Mouse (Mus musculus): ENCODE data around the gene Trabd2b.

Trabd2b gene

GRCm38 (mm10) chr4:114397625-114398024, 8.9 kb upstream of the Trabd2b start:
- in situ Hi-C loops (cut with MboI, MseI), result loop anchor here (5.0 kb wide), 1 partner anchor 35 kb away; no protein-coding TSS in a partner anchor

- in situ Hi-C loops (cut with MboI, MseI), result loop anchor here (5.0 kb wide), 1 partner anchor 32 kb away; no protein-coding TSS in a partner anchor
Observed at GRCm38 (mm10) chr4:114399821-114400220, 6.7 kb upstream of the Trabd2b start.

- in situ Hi-C loops (cut with MboI, MseI), result no loop called here
Observed at GRCm38 (mm10) chr4:114401993-114402731, 4.4 kb upstream of the Trabd2b start.

- in situ Hi-C loops (cut with MboI, MseI), result no loop called here
Observed at GRCm38 (mm10) chr4:114405682-114406354, 706 bp upstream of the Trabd2b start.

DNA sequence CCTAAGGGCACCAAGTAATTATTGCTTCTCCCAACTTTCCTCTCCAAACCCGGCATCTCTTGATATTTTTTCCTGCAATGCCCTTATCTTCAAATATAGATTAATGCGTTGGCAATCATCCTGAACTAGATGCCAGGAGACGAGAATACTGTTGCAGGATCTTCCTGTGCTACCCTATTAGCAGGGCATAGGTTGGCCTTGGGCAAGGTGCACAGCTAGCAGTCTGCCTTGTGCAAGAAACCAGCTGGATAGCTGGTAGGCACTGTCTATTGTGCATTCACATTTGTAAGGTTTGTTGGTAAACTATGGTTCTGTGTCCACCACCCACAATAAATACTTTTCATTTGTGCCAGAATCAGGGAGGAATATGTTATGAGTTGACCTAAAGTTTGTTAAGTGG, 992 bp downstream of the Trabd2b start:
- in situ Hi-C loops (cut with MboI, MseI), result no loop called here

GRCm38 (mm10) chr4:114408298-114408697, 1.8 kb downstream of the Trabd2b start:
- in situ Hi-C loops (cut with MboI, MseI), result no loop called here

DNA sequence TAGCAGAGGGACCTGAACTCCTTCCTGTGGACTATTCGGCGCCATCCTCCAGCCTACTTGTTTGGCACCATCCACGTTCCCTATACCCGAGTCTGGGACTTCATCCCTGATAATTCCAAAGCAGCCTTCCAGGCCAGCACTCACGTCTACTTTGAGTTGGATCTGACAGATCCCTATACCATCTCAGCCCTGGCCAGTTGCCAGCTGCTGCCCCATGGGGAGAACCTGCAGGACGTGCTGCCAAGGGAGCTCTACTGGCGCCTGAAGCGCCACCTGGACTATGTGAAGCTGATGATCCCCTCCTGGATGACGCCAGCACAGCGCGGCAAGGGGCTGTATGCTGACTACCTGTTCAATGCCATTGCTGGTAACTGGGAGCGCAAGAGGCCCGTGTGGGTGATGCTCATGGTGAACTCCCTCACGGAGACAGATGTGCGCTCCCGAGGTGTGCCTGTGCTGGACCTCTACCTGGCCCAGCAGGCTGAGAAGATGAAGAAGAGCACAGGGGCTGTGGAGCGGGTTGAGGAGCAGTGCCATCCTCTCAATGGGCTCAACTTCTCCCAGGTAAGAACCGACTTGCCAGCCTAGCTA, 2.5 kb downstream of the Trabd2b start:
- in situ Hi-C loops (cut with MboI, MseI), result no loop called here

DNA sequence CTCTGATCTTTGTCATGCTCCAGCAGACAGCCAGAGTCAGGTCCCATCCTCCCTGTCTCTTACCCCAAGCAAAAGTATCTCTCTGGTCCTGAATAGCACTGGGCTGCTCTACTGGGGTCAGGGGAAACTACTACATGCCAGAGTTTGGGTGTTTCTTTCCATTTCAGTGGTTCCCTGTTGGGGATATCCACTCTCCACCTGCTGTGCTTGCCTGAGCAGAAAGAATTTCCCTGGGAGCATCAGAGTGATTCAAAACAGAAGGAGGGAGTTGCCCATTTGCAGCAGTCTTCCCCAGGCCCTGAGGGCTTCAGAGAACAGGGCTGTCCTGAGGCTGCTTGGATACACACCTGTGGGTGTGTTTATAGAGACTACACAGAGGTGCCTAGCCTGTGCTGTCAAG, 3.0 kb downstream of the Trabd2b start:
- in situ Hi-C loops (cut with MboI, MseI), result no loop called here

GRCm38 (mm10) chr4:114410026-114410425, 3.5 kb downstream of the Trabd2b start:
- in situ Hi-C loops (cut with MboI, MseI), result no loop called here

DNA sequence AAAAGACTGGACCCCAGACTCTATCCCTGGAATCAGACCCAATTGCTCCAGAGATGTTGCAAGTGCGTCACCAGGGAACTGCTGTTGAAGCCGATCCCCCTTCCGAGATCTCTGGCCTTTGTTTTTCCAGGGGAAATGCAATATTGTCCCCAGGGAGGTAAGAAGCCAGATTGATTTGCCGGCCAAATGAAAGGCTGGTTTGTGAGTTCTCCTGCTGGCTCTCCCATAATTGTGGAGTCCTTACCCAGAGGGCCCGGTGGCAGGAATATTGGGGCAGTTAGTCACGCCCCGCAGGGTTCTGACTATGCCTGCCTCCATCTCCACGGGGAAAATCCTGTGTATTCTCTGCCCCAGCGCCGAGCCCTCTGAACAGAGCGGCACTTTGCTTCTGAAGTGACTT, 3.9 kb downstream of the Trabd2b start:
- in situ Hi-C loops (cut with MboI, MseI), result no loop called here

GRCm38 (mm10) chr4:114410958-114411661, 4.6 kb downstream of the Trabd2b start:
- in situ Hi-C loops (cut with MboI, MseI), result no loop called here

DNA sequence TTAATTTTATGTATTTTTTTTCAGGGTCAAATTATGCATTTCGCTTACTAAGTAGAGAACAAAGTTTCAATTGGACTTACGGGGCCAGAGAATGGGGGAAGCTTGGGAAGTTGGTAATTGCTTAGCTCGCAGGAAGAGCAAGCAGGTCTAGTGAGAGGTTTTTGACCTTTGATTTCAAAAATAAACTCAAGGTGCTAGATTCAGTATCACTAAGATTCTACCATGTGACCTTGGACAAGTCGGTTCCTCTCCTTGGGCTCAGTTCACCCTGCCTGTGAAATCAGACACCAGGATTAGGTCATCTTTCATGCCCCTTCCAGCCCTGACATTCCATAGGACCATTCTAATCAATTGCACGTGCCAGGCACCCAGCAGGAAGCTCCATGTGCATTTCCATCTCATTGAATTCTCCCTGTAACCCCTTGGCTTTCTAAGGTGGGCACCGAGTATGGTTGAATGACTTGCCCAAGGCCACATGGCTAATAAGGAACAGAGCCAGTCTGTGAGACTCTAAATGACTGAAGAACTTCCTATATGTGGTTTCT, 5.4 kb downstream of the Trabd2b start:
- in situ Hi-C loops (cut with MboI, MseI), result no loop called here

DNA sequence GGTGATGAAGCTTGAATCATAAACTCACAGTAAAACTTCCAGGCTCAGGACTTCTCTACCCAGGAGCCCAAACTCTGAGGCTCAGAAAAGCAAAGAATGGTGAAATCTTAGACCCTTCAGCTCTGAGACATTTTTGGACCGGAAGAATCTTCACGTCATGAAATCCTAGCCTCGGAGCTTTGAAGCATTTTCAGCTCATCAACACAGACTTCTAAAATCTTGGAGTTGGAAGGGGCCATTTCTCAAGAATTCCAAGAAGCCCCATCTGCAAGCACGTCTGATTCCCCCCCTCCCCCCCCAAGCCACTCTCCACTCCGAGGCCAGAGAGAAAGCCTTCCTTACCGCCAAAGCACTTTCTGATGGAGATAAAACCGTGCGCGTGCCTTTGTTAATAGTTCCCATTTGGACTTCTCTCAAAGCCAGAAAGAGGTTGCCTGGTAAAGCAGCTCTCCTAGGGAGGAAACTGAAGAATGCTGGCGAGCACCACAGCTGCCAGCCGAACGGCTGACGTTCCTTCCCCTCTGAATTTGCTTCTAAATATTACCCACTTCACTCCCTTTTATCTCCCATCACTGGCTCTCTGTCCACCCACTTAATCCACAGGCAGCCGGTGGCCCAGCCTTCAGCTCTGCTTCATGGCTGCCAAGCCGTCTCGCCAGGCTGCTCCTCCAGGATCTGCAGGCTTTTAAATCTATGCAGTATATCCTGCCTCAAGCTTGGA, 9.6 kb downstream of the Trabd2b start:
- in situ Hi-C loops (cut with MboI, MseI), result no loop called here

DNA sequence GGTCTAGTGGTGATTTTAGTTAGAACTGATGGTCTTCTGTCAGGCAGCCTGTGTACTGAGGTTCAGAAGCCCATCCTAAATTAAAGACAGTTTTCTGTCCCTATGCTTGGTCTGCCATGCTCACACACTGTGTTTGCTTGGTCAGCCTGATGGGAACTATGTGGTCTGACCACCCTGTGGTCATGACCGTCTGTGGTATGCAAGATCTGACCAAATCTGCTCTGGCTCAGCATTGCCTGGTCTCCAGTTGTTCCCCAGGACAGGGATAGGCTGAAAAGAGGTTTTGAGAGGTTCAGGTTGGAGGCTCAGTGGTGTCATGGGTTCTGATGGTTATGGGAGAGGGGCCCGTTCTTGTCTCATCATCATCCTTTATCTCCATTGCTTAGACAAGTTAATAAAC, 13.6 kb downstream of the Trabd2b start:
- in situ Hi-C loops (cut with MboI, MseI), result no loop called here

- in situ Hi-C loops (cut with MboI, MseI), result no loop called here
Observed at GRCm38 (mm10) chr4:114423084-114423483, 16.6 kb downstream of the Trabd2b start.

DNA sequence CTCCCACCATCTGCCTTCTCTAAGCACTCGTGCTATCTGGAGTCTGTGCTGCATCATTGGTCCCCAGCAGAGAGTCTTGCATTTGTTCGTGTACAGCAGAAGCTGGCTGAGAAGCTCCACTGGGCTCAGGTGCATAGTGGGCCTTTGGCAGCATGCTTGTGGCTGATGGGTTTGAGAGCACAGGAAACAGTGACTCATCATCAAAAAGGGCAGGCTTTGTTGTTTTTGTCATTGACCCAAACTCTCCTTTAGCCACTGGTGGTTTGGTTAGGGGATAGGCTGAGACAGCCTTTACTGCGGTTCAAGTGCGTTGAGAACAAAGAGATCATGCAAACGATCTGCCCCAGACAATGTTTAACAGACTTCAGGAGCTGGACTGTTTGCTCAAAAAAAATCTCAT, 19.3 kb downstream of the Trabd2b start:
- in situ Hi-C loops (cut with MboI, MseI), result no loop called here

- in situ Hi-C loops (cut with MboI, MseI), result loop anchor here (5.0 kb wide), 1 partner anchor 35 kb away; no protein-coding TSS in a partner anchor
Observed at GRCm38 (mm10) chr4:114432742-114433141, 26.2 kb downstream of the Trabd2b start.

GRCm38 (mm10) chr4:114433440-114433839, 26.9 kb downstream of the Trabd2b start:
- in situ Hi-C loops (cut with MboI, MseI), result loop anchor here (5.0 kb wide), 1 partner anchor 36 kb away; no protein-coding TSS in a partner anchor

DNA sequence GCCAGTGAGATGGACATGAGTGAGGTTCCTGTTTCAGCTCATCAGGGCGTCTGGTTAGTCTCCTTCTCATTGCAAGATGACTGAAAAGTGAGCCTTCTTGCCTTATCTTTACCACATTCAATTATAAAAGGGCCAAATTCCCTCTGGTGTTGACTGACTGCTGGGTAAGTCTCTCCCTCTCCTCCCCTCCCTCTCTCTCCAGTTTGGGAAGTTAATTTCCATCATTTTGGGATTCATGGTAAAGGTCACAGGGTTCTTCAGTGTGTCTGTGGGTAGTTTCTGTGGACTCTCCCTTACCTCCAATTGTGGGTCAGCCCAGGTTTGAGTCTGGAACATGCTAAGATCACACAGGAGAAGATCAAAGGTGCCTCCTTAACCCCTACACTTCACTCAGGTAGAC, 28.2 kb downstream of the Trabd2b start:
- in situ Hi-C loops (cut with MboI, MseI), result loop anchor here (5.0 kb wide), 1 partner anchor 37 kb away; no protein-coding TSS in a partner anchor

- in situ Hi-C loops (cut with MboI, MseI), result no loop called here
Observed at GRCm38 (mm10) chr4:114435381-114435780, 28.9 kb downstream of the Trabd2b start.

DNA sequence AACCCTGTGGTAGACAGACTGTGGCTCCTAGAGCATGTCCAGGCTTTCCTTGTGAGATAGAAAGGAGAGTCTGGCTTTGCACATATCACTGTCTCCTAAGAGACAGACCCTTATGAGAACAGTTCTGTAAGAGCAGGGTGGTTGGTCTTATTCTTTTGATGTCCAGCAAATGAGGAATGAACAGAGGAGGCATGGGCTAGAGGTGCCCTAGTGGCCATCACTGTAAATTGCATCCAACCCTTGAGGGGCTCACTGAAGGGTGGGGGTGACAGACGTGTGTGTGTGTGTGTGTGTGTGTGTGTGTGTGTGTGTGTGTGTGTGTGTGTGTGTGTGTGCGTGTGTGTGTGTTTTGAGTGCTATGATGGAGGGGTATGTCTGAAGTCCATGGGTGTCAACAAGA, 32.2 kb downstream of the Trabd2b start:
- in situ Hi-C loops (cut with MboI, MseI), result no loop called here
